Mouse (Mus musculus): ENCODE results near the gene Cfh. TPM values are rescaled to one million over a fixed set of nuclear protein-coding genes. Genes with fewer than 3 reads are reported as not detected.

Gene Cfh
- polyA plus RNA-seq, 1 experiment from 2014 or later, result 3.4 TPM

GRCm38 (mm10) chr1:140069471-140069870 lies 114.1 kb downstream of the Cfh start:
- no peaks in the 10 kb centered on the region for H3K4me1 ChIP-seq (ENCODE audit: control insufficient read depth, insufficient read depth, low read length)
- H3K9ac ChIP-seq (ENCODE audit: low read depth, low read length), result no peak overlapping the region
- no peak for ATAC-seq
- H3K4me2 ChIP-seq (ENCODE audit: low read depth, low read length), result no peak overlapping the region
- H3K27ac ChIP-seq (ENCODE audit: low read length), result no peak overlapping the region
- no peaks in the 10 kb centered on the region for H3K27me3 ChIP-seq (replicated peaks; ENCODE audit: control insufficient read depth, insufficient read depth, low read length)
- H3K36me3 ChIP-seq (ENCODE audit: control insufficient read depth, insufficient read depth, low read length), result no peaks in the 10 kb centered on the region
- H3K4me3 ChIP-seq (ENCODE audit: low read length), result no peak overlapping the region
- H3K9me3 ChIP-seq (ENCODE audit: control insufficient read depth, low read length), result no peaks in the 10 kb centered on the region

Other genes with a start within 250 kb of the Cfh start
- gene Kcnt2, start 62.4 kb upstream of the Cfh start, polyA plus RNA-seq (2015; fragmentation: Nextera tagmentation; extraction: Ambion mirVana), result 1.3 and 1.6 TPM in 2 replicates

Measured in intestine, embryonic 16.5 days (tissue).